Mouse (Mus musculus) CH12.LX (cell line): ENCODE data around the gene Wipf1. TPM values are rescaled to one million over a fixed set of nuclear protein-coding genes. Genes with fewer than 3 reads are reported as not detected.

ENCODE experiments used
- DNase-seq: peaks from one replicate; pipeline ENCODE4 v3.0.0-alpha.2; 2013; ENCODE audit errors: extremely low read depth
- H3K27ac ChIP-seq: 2 replicates; pipeline ENCODE4 v1.5.1; 2012; ENCODE audit warnings: low read depth, mild to moderate bottlenecking, control low read depth, moderate library complexity; ENCODE audit not compliant: insufficient read depth
- H3K27me3 ChIP-seq: replicated peaks from 2 replicates; pipeline ENCODE3; 2012; ENCODE audit warnings: inconsistent platforms
- H3K36me3 ChIP-seq, 2 experiments: replicated peaks in 1 of 2; 2 replicates each; pipeline versions ENCODE3 to v1.6.1; 2012; ENCODE audit warnings: inconsistent platforms in 1 of 2, low read length in 1 of 2, mild to moderate bottlenecking in 1 of 2, mixed read lengths in 1 of 2, moderate library complexity in 1 of 2; ENCODE audit not compliant: control insufficient read depth in 1 of 2, insufficient read depth in 1 of 2
- H3K4me1 ChIP-seq, 2 experiments: 2 replicates each; pipeline ENCODE4 v1.6.1; 2012; ENCODE audit warnings: inconsistent platforms in 1 of 2, moderate library complexity in 1 of 2; ENCODE audit not compliant: insufficient read depth in 2 of 2, control insufficient read depth in 1 of 2
- H3K4me2 ChIP-seq: 2 replicates; pipeline ENCODE4 v1.6.1; 2012; ENCODE audit warnings: low read depth, mild to moderate bottlenecking, control low read depth; ENCODE audit not compliant: poor library complexity, insufficient read depth, severe bottlenecking
- H3K4me3 ChIP-seq, 3 experiments: fragments of 150-350 bp in 1 of 3; sonication (generic) in 1 of 3; replicated peaks in 1 of 3; 2 replicates each; pipeline versions ENCODE3 to v1.5.1; 2011 to 2012; ENCODE audit warnings: low read depth in 2 of 3, low read length in 2 of 3, mild to moderate bottlenecking in 2 of 3, moderate library complexity in 2 of 3, control low read depth in 1 of 3, improper control_type of control experiment in 1 of 3, inconsistent platforms in 1 of 3, mixed read lengths in 1 of 3; ENCODE audit not compliant: poor library complexity in 1 of 3
- H3K79me2 ChIP-seq: replicated peaks from 2 replicates; pipeline ENCODE4 v1.6.1; 2012; ENCODE audit warnings: mild to moderate bottlenecking, moderate library complexity; ENCODE audit not compliant: control insufficient read depth, poor library complexity, insufficient read depth, severe bottlenecking; ENCODE audit errors: extremely low read depth
- H3K9ac ChIP-seq: 2 replicates; pipeline ENCODE4 v1.6.1; 2012; ENCODE audit warnings: low read depth, mild to moderate bottlenecking, control low read depth, moderate library complexity; ENCODE audit not compliant: insufficient read depth
- H3K9me3 ChIP-seq: replicated peaks from 2 replicates; pipeline ENCODE3; 2012; ENCODE audit warnings: low read length, inconsistent platforms, mixed read lengths
- BHLHE40 ChIP-seq: IDR thresholded peaks from 2 replicates; pipeline ENCODE4 v1.6.1; 2011; ENCODE audit warnings: mild to moderate bottlenecking, low read depth, low read length, improper control_type of control experiment
- CHD2 ChIP-seq: IDR thresholded peaks from 2 replicates; pipeline ENCODE4 v1.6.1; 2011; ENCODE audit warnings: low read length, improper control_type of control experiment
- CTCF ChIP-seq, 2 experiments: IDR thresholded peaks in 1 of 2; conservative IDR thresholded peaks in 1 of 2; 2 replicates each; pipeline ENCODE4 v1.5.1; 2011 to 2012; ENCODE audit warnings: low read depth in 2 of 2, low read length in 2 of 2, improper control_type of control experiment in 1 of 2, inconsistent platforms in 1 of 2, mild to moderate bottlenecking in 1 of 2, moderate library complexity in 1 of 2
- E2F4 ChIP-seq: IDR thresholded peaks from 2 replicates; pipeline ENCODE4 v1.6.1; 2011; ENCODE audit warnings: low read depth, low read length, improper control_type of control experiment; ENCODE audit not compliant: insufficient replicate concordance
- EP300 ChIP-seq: IDR thresholded peaks from 2 replicates; pipeline ENCODE4 v1.6.1; 2011; ENCODE audit warnings: low read length, improper control_type of control experiment
- ETS1 ChIP-seq: conservative IDR thresholded peaks from 2 replicates; pipeline ENCODE4 v1.6.1; 2012; ENCODE audit warnings: low read depth, mild to moderate bottlenecking, inconsistent platforms, low read length, improper control_type of control experiment, moderate library complexity
- GABPA ChIP-seq: IDR thresholded peaks from 2 replicates; pipeline ENCODE4 v1.6.1; 2012; ENCODE audit warnings: low read depth, low read length, improper control_type of control experiment, inconsistent platforms; ENCODE audit not compliant: insufficient replicate concordance
- IRF4 ChIP-seq: IDR thresholded peaks from 2 replicates; pipeline ENCODE4 v1.6.1; 2014; ENCODE audit warnings: low read depth, mild to moderate bottlenecking, inconsistent platforms, low read length, improper control_type of control experiment
- JUND ChIP-seq: conservative IDR thresholded peaks from 2 replicates; pipeline ENCODE4 v1.6.1; 2011; ENCODE audit warnings: low read depth, low read length, improper control_type of control experiment
- KAT2A ChIP-seq: IDR thresholded peaks from 2 replicates; pipeline ENCODE4 v1.6.1; 2012; ENCODE audit warnings: low read length, improper control_type of control experiment, inconsistent platforms; ENCODE audit not compliant: insufficient replicate concordance
- MAX ChIP-seq: IDR thresholded peaks from 2 replicates; pipeline ENCODE4 v1.6.1; 2011; ENCODE audit warnings: low read length, improper control_type of control experiment
- MEF2A ChIP-seq: IDR thresholded peaks from 2 replicates; pipeline ENCODE4 v1.6.1; 2014; ENCODE audit warnings: low read depth, mild to moderate bottlenecking, inconsistent platforms, low read length, improper control_type of control experiment, borderline replicate concordance
- MYC ChIP-seq: IDR thresholded peaks from 2 replicates; pipeline ENCODE4 v1.6.1; 2011; ENCODE audit warnings: low read depth, mild to moderate bottlenecking, improper control_type of control experiment, low read length
- NRF1 ChIP-seq: IDR thresholded peaks from 2 replicates; pipeline ENCODE4 v1.6.1; 2014; ENCODE audit warnings: low read depth, mild to moderate bottlenecking, inconsistent platforms, low read length, improper control_type of control experiment, moderate library complexity
- PAX5 ChIP-seq: IDR thresholded peaks from 2 replicates; pipeline ENCODE4 v1.6.1; 2012; ENCODE audit warnings: low read length, inconsistent platforms, mixed read lengths
- POLR2A ChIP-seq: IDR thresholded peaks from 2 replicates; pipeline ENCODE4 v1.6.1; 2011; ENCODE audit warnings: low read depth, mild to moderate bottlenecking, improper control_type of control experiment, low read length
- RCOR1 ChIP-seq: conservative IDR thresholded peaks from 2 replicates; pipeline ENCODE4 v1.6.1; 2012; ENCODE audit warnings: low read depth, mild to moderate bottlenecking, inconsistent platforms, low read length, improper control_type of control experiment
- SMC3 ChIP-seq: IDR thresholded peaks from 2 replicates; pipeline ENCODE4 v1.6.1; 2011; ENCODE audit warnings: low read depth, low read length, improper control_type of control experiment
- TCF12 ChIP-seq: IDR thresholded peaks from 2 replicates; pipeline ENCODE4 v1.6.1; 2014; ENCODE audit warnings: low read depth, mild to moderate bottlenecking, inconsistent platforms, low read length, improper control_type of control experiment
- UBTF ChIP-seq: IDR thresholded peaks from 2 replicates; pipeline ENCODE4 v1.6.1; 2012; ENCODE audit warnings: low read depth, mild to moderate bottlenecking, inconsistent platforms, low read length, improper control_type of control experiment, moderate library complexity
- ZC3H11A ChIP-seq: IDR thresholded peaks from 2 replicates; pipeline ENCODE4 v1.6.1; 2012; ENCODE audit warnings: low read depth, mild to moderate bottlenecking, inconsistent platforms, low read length, improper control_type of control experiment
- ZKSCAN1 ChIP-seq: IDR thresholded peaks from 2 replicates; pipeline ENCODE4 v1.6.1; 2012; ENCODE audit warnings: low read depth, inconsistent platforms, low read length, improper control_type of control experiment, borderline replicate concordance
- ZMIZ1 ChIP-seq: IDR thresholded peaks from 2 replicates; pipeline ENCODE4 v1.6.1; 2012; ENCODE audit warnings: low read depth, mild to moderate bottlenecking, inconsistent platforms, low read length, improper control_type of control experiment
- dilution Hi-C: fragments of 300-500 bp; cut with MboI; formaldehyde crosslinking; loops from 2 replicates; pipeline ENCODE4 v1.14.3; 2020; ENCODE audit warnings: low sequenced_read_pairs; ENCODE audit not compliant: extremely low pct_unique_long_range_greater_than_20kb, extremely low pct_ligation_motif_present
- in situ Hi-C: fragments of 300-500 bp; cut with MboI; formaldehyde crosslinking; loops from 3 replicates; pipeline ENCODE4 v1.14.3; 2019; ENCODE audit warnings: low sequenced_read_pairs, low pct_ligation_motif_present, low pct_unique_long_range_greater_than_20kb, mixed read lengths
- polyA plus RNA-seq: library from polyadenylated mRNA; unstranded; fragments of >175 nt; gene quantifications from 2 replicates; pipeline ENCODE4 v1.2.1, GENCODE M21; 2012; ENCODE audit warnings: low read depth; ENCODE audit not compliant: insufficient read length
- total RNA-seq, 2 experiments: library from RNA; depleted of rRNA; stranded (reverse); fragments of 300-350 nt in 1 of 2; fragments of >200 nt in 1 of 2; gene quantifications; 2 replicates each; pipeline ENCODE4 v1.2.3; 2012 to 2014

Wipf1 gene
- total and polyA plus RNA-seq, 3 experiments, result 18.3 to 95.0 (median 21.8) TPM

DNA sequence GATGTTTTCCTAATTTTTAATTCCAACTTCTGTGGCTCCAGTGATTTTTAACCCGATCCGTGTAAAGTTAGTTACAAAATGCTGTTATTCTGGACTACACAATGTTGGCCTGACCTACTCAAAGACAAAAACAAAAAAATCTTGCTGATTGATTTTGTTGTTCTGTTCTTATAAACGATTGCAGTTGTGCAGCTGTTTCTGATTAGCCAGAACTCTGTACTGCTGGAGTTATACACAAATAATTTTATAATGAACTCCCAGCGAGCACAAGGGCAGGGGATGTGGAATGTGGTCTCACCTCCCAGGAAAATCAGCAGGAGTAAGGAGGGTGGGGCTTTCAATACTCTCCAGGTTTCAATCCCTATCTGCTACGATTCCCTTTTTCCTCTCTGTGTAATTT is 10.6 kb downstream of the Wipf1 start:
- H3K4me2 ChIP-seq, result no peak overlapping the region
- H3K9me3 ChIP-seq, result no peaks in the 10 kb centered on the region
- in situ Hi-C loops, result no loop called here
- no peaks in the 10 kb centered on the region for H3K79me2 ChIP-seq
- H3K4me3 ChIP-seq, result no peak overlapping the region
- H3K36me3 ChIP-seq, result no peaks in the 10 kb centered on the region
- peaks cover 7 to 12% of the 10 kb centered on the region in 2 experiments for H3K4me1 ChIP-seq
- TF ChIP-seq ZC3H11A, result no peak
- no peak for TF ChIP-seq MAX
- no peak for TF ChIP-seq SMC3
- no peak for TF ChIP-seq KAT2A
- TF ChIP-seq IRF4, result no peak
- no peak for TF ChIP-seq MYC
- no peak for TF ChIP-seq MEF2A
- TF ChIP-seq E2F4, result no peak
- TF ChIP-seq, all 38 proteins: peak for 0
- Histone ChIP-seq H3K27me3 (no peaks in the 10 kb centered on the region), H3K27ac (no peak overlapping the region), H3K9ac (no peak overlapping the region)
- no peak for DNase-seq
- dilution Hi-C loops, result no loop called here

DNA sequence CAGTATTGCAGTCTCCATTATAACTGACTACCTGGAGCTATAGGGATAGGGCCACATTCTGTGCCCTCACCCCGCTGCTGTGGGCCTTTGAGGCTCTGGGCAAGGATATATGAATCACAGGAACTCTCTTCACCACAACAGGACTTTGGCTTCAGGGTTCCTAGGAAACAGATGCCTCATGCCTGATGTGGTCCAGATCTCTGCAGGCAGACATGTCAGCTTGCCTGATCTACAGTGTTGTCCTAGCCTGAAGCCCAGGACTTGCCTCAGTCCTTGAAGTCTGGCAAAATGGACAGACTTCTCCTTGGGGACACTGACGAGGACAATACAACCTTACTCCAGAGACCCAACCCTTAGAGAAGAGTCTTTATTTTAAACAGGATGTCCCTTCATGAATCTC is 11.2 kb downstream of the Wipf1 start:
- peaks cover 9 to 14% of the 10 kb centered on the region in 2 experiments for H3K4me1 ChIP-seq
- no peak for DNase-seq
- no peaks in the 10 kb centered on the region for H3K79me2 ChIP-seq
- no peak overlapping the region for H3K4me3 ChIP-seq
- H3K9me3 ChIP-seq, result no peaks in the 10 kb centered on the region
- no peak overlapping the region for H3K9ac ChIP-seq
- in situ Hi-C loops, result no loop called here
- H3K27ac ChIP-seq, result no peak overlapping the region
- no peak overlapping the region for H3K4me2 ChIP-seq
- no peaks in the 10 kb centered on the region for H3K36me3 ChIP-seq
- dilution Hi-C loops, result no loop called here
- H3K27me3 ChIP-seq, result no peaks in the 10 kb centered on the region
- no peak for TF ChIP-seq TCF12
- TF ChIP-seq ZKSCAN1, result no peak
- no peak for TF ChIP-seq POLR2A
- TF ChIP-seq IRF4, result no peak
- TF ChIP-seq SMC3, result no peak
- TF ChIP-seq BHLHE40, result no peak
- TF ChIP-seq NRF1, result no peak
- no peak for TF ChIP-seq ZC3H11A
- no peak for TF ChIP-seq MYC
- no peak for TF ChIP-seq EP300
- no peak for TF ChIP-seq UBTF
- no peak for TF ChIP-seq JUND
- TF ChIP-seq ETS1, result no peak
- TF ChIP-seq CTCF (conservative IDR thresholded peaks at IDR 0.05 in 1 of 2, IDR thresholded peaks at IDR 0.05 in 1 of 2; ENCODE audit: low read depth in 2 of 2, low read length in 2 of 2), result no peak
- TF ChIP-seq GABPA, result no peak
- no peak for TF ChIP-seq RCOR1
- no peak for TF ChIP-seq CHD2
- no peak for TF ChIP-seq PAX5
- TF ChIP-seq ZMIZ1, result no peak
